Mouse (Mus musculus) embryonic fibroblast, embryonic 13.5 days (primary cell): ENCODE measurements around the gene Astl.

Source experiments
- CTCF ChIP-seq: IDR thresholded peaks from 2 replicates; pipeline ENCODE4 v1.5.1; 2011; ENCODE audit warnings: mild to moderate bottlenecking, control low read depth, low read length, moderate library complexity, borderline replicate concordance; ENCODE audit not compliant: insufficient read depth
- POLR2A ChIP-seq: IDR thresholded peaks from 2 replicates; pipeline ENCODE4 v1.6.1; 2011; ENCODE audit warnings: low read depth, mild to moderate bottlenecking, control low read depth, low read length, moderate library complexity

DNA sequence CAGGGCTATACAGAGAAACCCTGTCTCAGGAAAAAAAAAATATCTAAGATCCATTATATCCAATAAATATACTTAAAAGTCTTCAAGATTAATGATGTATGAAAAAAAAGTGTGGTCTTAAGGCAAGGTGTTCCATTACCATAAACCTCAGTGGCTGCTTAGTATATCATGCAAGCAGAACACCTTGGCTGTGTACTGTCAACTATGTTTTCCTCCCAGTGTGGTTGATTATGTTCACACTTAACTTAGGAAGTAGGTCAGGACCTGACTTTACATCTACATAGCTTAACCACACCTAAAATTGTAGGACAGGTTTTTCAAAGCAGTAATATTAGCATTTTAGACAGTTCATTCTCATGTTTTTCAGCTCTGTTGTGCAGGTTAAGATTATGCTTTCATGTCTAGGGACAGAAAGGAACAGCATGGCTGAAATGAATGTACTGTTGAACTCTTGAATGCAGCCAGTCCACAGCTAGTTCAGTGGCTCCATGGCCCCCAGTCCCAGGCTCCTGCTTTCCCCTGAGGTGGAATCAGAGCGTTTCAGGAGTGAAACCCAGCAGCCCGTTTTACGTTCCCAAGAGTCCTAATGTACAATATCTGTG, 33.7 kb upstream of the Astl start:
- no peak for TF ChIP-seq CTCF
- TF ChIP-seq POLR2A: no peak
